Mouse (Mus musculus): ENCODE data around the gene Morf4l1.

- TF ChIP-seq POLR2A (IDR thresholded peaks at IDR 0.05; ENCODE audit: borderline replicate concordance, insufficient read depth, low read length) (no peak), CTCF (IDR thresholded peaks at IDR 0.05; ENCODE audit: borderline replicate concordance, insufficient read depth, low read depth, low read length) (no peak)
Measured at GRCm38 (mm10) chr9:90125416-90126099, 11.0 kb upstream of the Morf4l1 start.

Data from cerebellum, adult 2 months (tissue).